Mouse (Mus musculus) lung, postnatal 0 days (tissue): ENCODE data around the gene Lgr4. TPM values are rescaled to one million over a fixed set of nuclear protein-coding genes. Genes with fewer than 3 reads are reported as not detected.
A peak's percentile ranks its signal among the peaks of the same experiment; 100 is the strongest.

Source experiments
- ATAC-seq: fragments of 200-750 bp; cut with Nextera tagmentation; 2 replicates; pipeline ENCODE4 v1.8.0; 2017; ENCODE audit warnings: moderate library complexity
- DNase-seq: peaks from one replicate; pipeline ENCODE4 v3.0.0-alpha.2; 2016; ENCODE audit warnings: low spot score
- H3K27ac ChIP-seq: fragments of 300-500 bp; sonication (generic); 2 replicates; pipeline ENCODE4 v1.5.1; 2014; ENCODE audit warnings: antibody characterized with exemption, mild to moderate bottlenecking, low read length, mixed read lengths
- H3K27me3 ChIP-seq: fragments of 300-500 bp; sonication (generic); replicated peaks from 2 replicates; pipeline ENCODE4 v1.6.1; 2014; ENCODE audit warnings: low read length, mixed read lengths; ENCODE audit not compliant: insufficient read depth
- H3K36me3 ChIP-seq: fragments of 300-500 bp; sonication (generic); 2 replicates; pipeline ENCODE4 v1.6.1; 2014; ENCODE audit warnings: low read length, mixed read lengths; ENCODE audit not compliant: insufficient read depth
- H3K4me1 ChIP-seq: fragments of 300-500 bp; sonication (generic); 2 replicates; pipeline ENCODE4 v1.6.1; 2014; ENCODE audit warnings: antibody characterized with exemption, low read depth, low read length, mixed read lengths; ENCODE audit not compliant: insufficient read depth
- H3K4me2 ChIP-seq: fragments of 300-500 bp; sonication (generic); replicated peaks from 2 replicates; pipeline ENCODE4 v1.6.1; 2014; ENCODE audit warnings: low read depth, mild to moderate bottlenecking, low read length, moderate library complexity, mixed read lengths
- H3K4me3 ChIP-seq: fragments of 300-500 bp; sonication (generic); 2 replicates; pipeline ENCODE4 v1.5.1; 2014; ENCODE audit warnings: low read depth, low read length
- H3K9ac ChIP-seq: fragments of 300-500 bp; sonication (generic); replicated peaks from 2 replicates; pipeline ENCODE4 v1.6.1; 2014; ENCODE audit warnings: low read depth, mild to moderate bottlenecking
- H3K9me3 ChIP-seq: fragments of 300-500 bp; sonication (generic); 2 replicates; pipeline ENCODE4 v1.6.1; 2016; ENCODE audit warnings: low read length, mixed read lengths
- CTCF ChIP-seq: IDR thresholded peaks from 2 replicates; pipeline ENCODE4 v1.5.1; 2016; ENCODE audit warnings: antibody characterized with exemption, mild to moderate bottlenecking
- EP300 ChIP-seq: IDR thresholded peaks from 2 replicates; pipeline ENCODE4 v1.6.1; 2016; ENCODE audit warnings: antibody characterized with exemption, mild to moderate bottlenecking, control low read depth
- whole genome bisulfite sequencing: fragments of 180-500 bp; shearing (Covaris S2); extraction: QIAGEN DNeasy Blood & Tissue Kit; methylation state at CpG from one replicate; pipeline ENCODE4 v1.1.7; 2014; 5-methylcytosine and 5-hydroxymethylcytosine counted together
- polyA plus RNA-seq: library from polyadenylated mRNA; unstranded; fragments of >200 nt; fragmentation: Nextera tagmentation; extraction: Ambion mirVana; gene quantifications from 2 replicates; pipeline ENCODE4 v1.2.1, GENCODE M21; 2015

The Lgr4 gene
- polyA plus RNA-seq, 1 experiment from 2014 or later: 1.8 TPM

GRCm38 (mm10) chr2:109958692-109959406 is 41.4 kb downstream of the Lgr4 start:
- no peak for TF ChIP-seq CTCF
- no peak for TF ChIP-seq EP300
- H3K27ac ChIP-seq: no peak overlapping the region

GRCm38 (mm10) chr2:109959407-109960075 is 42.1 kb downstream of the Lgr4 start:
- DNase-seq: no peak

More at GRCm38 (mm10) chr2:109958692-109959406, 41.4 kb downstream of the Lgr4 start:
- Histone ChIP-seq H3K9ac (no peak overlapping the region), H3K4me1 (no peaks in the 10 kb centered on the region), H3K4me3 (no peak overlapping the region), H3K36me3 (no peaks in the 10 kb centered on the region), H3K4me2 (no peak overlapping the region), H3K9me3 (no peaks in the 10 kb centered on the region), H3K27me3 (no peaks in the 10 kb centered on the region)
- peak; percentile 45 for DNase-seq
- peak; percentile 25; the same call in 1 of the 2 replicates for ATAC-seq
- WGBS: 64% methylated on average over 4 of the region's 4 CpGs

GRCm38 (mm10) chr2:109960246-109960645 is 42.8 kb downstream of the Lgr4 start:
- WGBS: 72% methylated on average over 3 of the region's 3 CpGs

More at GRCm38 (mm10) chr2:109959407-109960075, 42.1 kb downstream of the Lgr4 start:
- TF ChIP-seq CTCF (no peak), EP300 (no peak)
- Histone ChIP-seq H3K27ac (no peak overlapping the region), H3K4me3 (no peak overlapping the region), H3K4me2 (no peak overlapping the region), H3K9ac (no peak overlapping the region), H3K4me1 (no peaks in the 10 kb centered on the region), H3K27me3 (no peaks in the 10 kb centered on the region), H3K9me3 (no peaks in the 10 kb centered on the region), H3K36me3 (no peaks in the 10 kb centered on the region)
- no peak for ATAC-seq
- WGBS: 75% methylated on average over 11 of the region's 11 CpGs

GRCm38 (mm10) chr2:109961174-109961573 is 43.7 kb downstream of the Lgr4 start:
- Histone ChIP-seq H3K4me3 (no peak overlapping the region), H3K27me3 (no peaks in the 10 kb centered on the region), H3K27ac (no peak overlapping the region), H3K9me3 (no peaks in the 10 kb centered on the region), H3K36me3 (no peaks in the 10 kb centered on the region), H3K9ac (no peak overlapping the region), H3K4me2 (no peak overlapping the region), H3K4me1 (no peaks in the 10 kb centered on the region)
- no peak for ATAC-seq
- 83% methylated on average over 4 of the region's 4 CpGs for WGBS
- no peak for TF ChIP-seq EP300
- no peak for TF ChIP-seq CTCF
- no peak for DNase-seq

More at GRCm38 (mm10) chr2:109960246-109960645, 42.8 kb downstream of the Lgr4 start:
- Histone ChIP-seq H3K36me3 (no peaks in the 10 kb centered on the region), H3K4me1 (no peaks in the 10 kb centered on the region), H3K9me3 (no peaks in the 10 kb centered on the region), H3K4me3 (no peak overlapping the region), H3K4me2 (no peak overlapping the region), H3K27ac (no peak overlapping the region), H3K9ac (no peak overlapping the region), H3K27me3 (no peaks in the 10 kb centered on the region)
- TF ChIP-seq EP300: no peak
- no peak for TF ChIP-seq CTCF
- ATAC-seq: no peak
- no peak for DNase-seq

- no peak for ATAC-seq
- H3K27ac ChIP-seq: no peak overlapping the region
- TF ChIP-seq EP300 (no peak), CTCF (no peak)
- no peak for DNase-seq
- H3K4me2 ChIP-seq: no peak overlapping the region
- no peaks in the 10 kb centered on the region for H3K4me1 ChIP-seq
- H3K9me3 ChIP-seq: no peaks in the 10 kb centered on the region
- H3K36me3 ChIP-seq: no peaks in the 10 kb centered on the region
- no peak overlapping the region for H3K9ac ChIP-seq
- no peaks in the 10 kb centered on the region for H3K27me3 ChIP-seq
- no peak overlapping the region for H3K4me3 ChIP-seq
- 73% methylated on average over 5 of the region's 5 CpGs for WGBS
Observed at GRCm38 (mm10) chr2:109963591-109964258, 46.3 kb downstream of the Lgr4 start.

GRCm38 (mm10) chr2:109965753-109966420 is 48.4 kb downstream of the Lgr4 start:
- Histone ChIP-seq H3K4me1 (no peaks in the 10 kb centered on the region), H3K36me3 (no peaks in the 10 kb centered on the region), H3K4me2 (no peak overlapping the region), H3K27ac (no peak overlapping the region), H3K27me3 (no peaks in the 10 kb centered on the region), H3K9me3 (no peaks in the 10 kb centered on the region), H3K9ac (no peak overlapping the region), H3K4me3 (no peak overlapping the region)
- WGBS: 79% methylated on average over 9 of the region's 9 CpGs
- ATAC-seq (no peak), DNase-seq (no peak)
- no peak for TF ChIP-seq EP300
- TF ChIP-seq CTCF: no peak
